Mouse (Mus musculus) limb, embryonic 11.5 days (tissue): ENCODE measurements around the gene Hapln1. TPM values are rescaled to one million over a fixed set of nuclear protein-coding genes. Genes with fewer than 3 reads are reported as not detected.

Experiments used
- ATAC-seq: fragments of 200-750 bp; cut with Nextera tagmentation; 2 replicates; pipeline ENCODE4 v1.8.0; 2017; ENCODE audit warnings: low read depth; ENCODE audit not compliant: insufficient number of reproducible peaks, low FRiP score, low TSS enrichment
- DNase-seq: peaks from one replicate; pipeline ENCODE4 v3.0.0-alpha.2; 2015; ENCODE audit warnings: low spot score
- H3K27ac ChIP-seq: fragments of 300-500 bp; sonication (generic); replicated peaks from 2 replicates; pipeline ENCODE4 v1.5.1; 2014; ENCODE audit warnings: low read depth, mild to moderate bottlenecking, low read length
- H3K27me3 ChIP-seq: fragments of 300-500 bp; sonication (generic); 2 replicates; pipeline ENCODE4 v1.6.1; 2014; ENCODE audit warnings: mild to moderate bottlenecking, low read length, mixed read lengths; ENCODE audit not compliant: control insufficient read depth, insufficient read depth
- H3K36me3 ChIP-seq: fragments of 300-500 bp; sonication (generic); 2 replicates; pipeline ENCODE4 v1.6.1; 2014; ENCODE audit warnings: mild to moderate bottlenecking, low read length, moderate library complexity, mixed read lengths; ENCODE audit not compliant: control insufficient read depth, insufficient read depth
- H3K4me1 ChIP-seq: fragments of 300-500 bp; sonication (generic); 2 replicates; pipeline ENCODE4 v1.6.1; 2014; ENCODE audit warnings: low read length, mixed read lengths; ENCODE audit not compliant: control insufficient read depth, insufficient read depth
- H3K4me2 ChIP-seq: fragments of 300-500 bp; sonication (generic); 2 replicates; pipeline ENCODE4 v1.6.1; 2014; ENCODE audit warnings: low read depth, mild to moderate bottlenecking, moderate library complexity; ENCODE audit not compliant: severe bottlenecking
- H3K4me3 ChIP-seq: fragments of 300-500 bp; sonication (generic); 2 replicates; pipeline ENCODE4 v1.5.1; 2014; ENCODE audit warnings: low read depth, low read length
- H3K9ac ChIP-seq: fragments of 300-500 bp; sonication (generic); 2 replicates; pipeline ENCODE4 v1.6.1; 2014; ENCODE audit warnings: mild to moderate bottlenecking, low read length
- H3K9me3 ChIP-seq: fragments of 300-500 bp; sonication (generic); 2 replicates; pipeline ENCODE4 v1.6.1; 2016; ENCODE audit warnings: low read length; ENCODE audit not compliant: control insufficient read depth
- WGBS: fragments of 180-500 bp; shearing (Covaris S2); extraction: QIAGEN DNeasy Blood & Tissue Kit; methylation state at CpG from one replicate; pipeline ENCODE4 v1.1.7; 2014; 5-methylcytosine and 5-hydroxymethylcytosine counted together
- polyA plus RNA-seq: library from polyadenylated mRNA; unstranded; fragments of >200 nt; fragmentation: Nextera tagmentation; extraction: Ambion mirVana; gene quantifications from 2 replicates; pipeline ENCODE4 v1.2.1, GENCODE M21; 2014

The Hapln1 gene
- polyA plus RNA-seq, 1 experiment from 2014 or later: 12.3 TPM

DNA sequence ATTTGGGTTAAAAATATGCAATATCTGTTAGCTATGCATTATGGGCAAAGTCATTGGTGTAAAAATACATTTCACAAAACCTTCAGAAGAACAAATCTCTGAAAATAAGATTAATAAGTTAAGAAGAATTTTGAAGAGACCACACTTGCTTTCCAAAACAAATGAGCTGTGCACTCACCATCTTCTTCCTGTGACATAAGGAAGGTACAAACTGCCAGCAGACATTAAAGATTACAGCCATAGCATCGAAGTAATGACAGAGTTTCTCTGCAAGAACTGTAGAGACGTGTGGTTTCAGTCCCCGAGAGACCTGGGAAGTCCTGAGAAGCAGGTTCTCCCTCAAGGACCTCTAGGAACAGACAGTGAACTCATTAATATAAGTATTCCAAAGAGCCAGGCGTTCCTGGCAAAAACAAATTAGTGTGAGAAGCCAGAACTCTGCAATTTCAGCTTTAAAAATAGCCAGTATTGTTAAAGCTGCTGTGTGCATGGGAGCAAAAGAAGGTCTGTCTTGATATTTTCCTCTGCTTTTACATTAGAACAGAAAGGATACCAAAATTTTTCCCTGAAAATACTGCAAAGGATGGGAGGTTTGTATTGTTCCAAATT lies 43.6 kb downstream of the Hapln1 start:
- Histone ChIP-seq H3K4me3 (no peak overlapping the region), H3K4me2 (no peak overlapping the region), H3K9me3 (no peaks in the 10 kb centered on the region), H3K27ac (no peak overlapping the region), H3K9ac (no peak overlapping the region), H3K36me3 (no peaks in the 10 kb centered on the region), H3K4me1 (no peaks in the 10 kb centered on the region), H3K27me3 (no peaks in the 10 kb centered on the region)
- ATAC-seq (no peak), DNase-seq (no peak)
- WGBS: 80% methylated on average over 4 of the region's 4 CpGs

- no peaks in the 10 kb centered on the region for H3K27me3 ChIP-seq
- no peak for ATAC-seq
- H3K9me3 ChIP-seq: no peaks in the 10 kb centered on the region
- H3K9ac ChIP-seq: no peak overlapping the region
- H3K4me2 ChIP-seq: no peak overlapping the region
- no peaks in the 10 kb centered on the region for H3K36me3 ChIP-seq
- 72% methylated on average over 10 of the region's 10 CpGs for WGBS
- H3K4me1 ChIP-seq: no peaks in the 10 kb centered on the region
- no peak for DNase-seq
- H3K27ac ChIP-seq: no peak overlapping the region
- H3K4me3 ChIP-seq: no peak overlapping the region
These were observed 44.4 kb downstream of the Hapln1 start for GRCm38 (mm10) chr13:89583747-89584738.

- WGBS: 66% methylated on average over 1 of the region's 1 CpGs
- Histone ChIP-seq H3K4me2 (no peak overlapping the region), H3K27ac (no peak overlapping the region), H3K9ac (no peak overlapping the region), H3K4me3 (no peak overlapping the region), H3K9me3 (no peaks in the 10 kb centered on the region), H3K36me3 (no peaks in the 10 kb centered on the region), H3K4me1 (no peaks in the 10 kb centered on the region), H3K27me3 (no peaks in the 10 kb centered on the region)
- ATAC-seq (no peak), DNase-seq (no peak)
These were observed 45.5 kb downstream of the Hapln1 start for GRCm38 (mm10) chr13:89585144-89585543.

DNA sequence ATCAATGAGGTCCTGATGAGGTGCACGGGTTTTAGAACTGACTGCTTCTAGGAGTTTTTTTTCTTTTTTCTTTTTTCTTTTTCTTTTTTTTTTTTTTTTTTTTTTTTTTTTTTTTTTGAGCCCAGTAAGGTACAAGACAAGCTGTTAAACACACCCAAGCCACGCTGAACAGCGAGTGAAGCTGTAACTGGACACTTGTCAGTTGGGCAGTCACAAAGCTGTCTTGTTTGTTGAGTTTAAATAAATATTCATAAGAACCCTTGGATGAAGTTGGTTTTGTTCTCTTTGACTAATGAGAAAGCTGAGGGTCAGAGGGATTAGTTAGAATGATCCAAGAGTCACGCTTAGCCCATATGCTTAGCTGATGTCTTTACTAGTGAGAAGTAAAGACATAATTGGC lies 55.5 kb downstream of the Hapln1 start:
- no peaks in the 10 kb centered on the region for H3K9me3 ChIP-seq
- 93% methylated on average over 4 of the region's 4 CpGs for WGBS
- H3K4me1 ChIP-seq: no peaks in the 10 kb centered on the region
- H3K4me2 ChIP-seq: no peak overlapping the region
- no peak overlapping the region for H3K27ac ChIP-seq
- H3K27me3 ChIP-seq: no peaks in the 10 kb centered on the region
- DNase-seq (no peak), ATAC-seq (no peak)
- H3K9ac ChIP-seq: no peak overlapping the region
- H3K36me3 ChIP-seq: no peaks in the 10 kb centered on the region
- H3K4me3 ChIP-seq: no peak overlapping the region

GRCm38 (mm10) chr13:89597354-89597753 lies 57.8 kb downstream of the Hapln1 start:
- no peak overlapping the region for H3K27ac ChIP-seq
- no peaks in the 10 kb centered on the region for H3K9me3 ChIP-seq
- no peak for ATAC-seq
- H3K36me3 ChIP-seq: no peaks in the 10 kb centered on the region
- H3K4me1 ChIP-seq: no peaks in the 10 kb centered on the region
- DNase-seq: no peak
- no peaks in the 10 kb centered on the region for H3K27me3 ChIP-seq
- H3K4me3 ChIP-seq: no peak overlapping the region
- no peak overlapping the region for H3K4me2 ChIP-seq
- H3K9ac ChIP-seq: no peak overlapping the region

DNA sequence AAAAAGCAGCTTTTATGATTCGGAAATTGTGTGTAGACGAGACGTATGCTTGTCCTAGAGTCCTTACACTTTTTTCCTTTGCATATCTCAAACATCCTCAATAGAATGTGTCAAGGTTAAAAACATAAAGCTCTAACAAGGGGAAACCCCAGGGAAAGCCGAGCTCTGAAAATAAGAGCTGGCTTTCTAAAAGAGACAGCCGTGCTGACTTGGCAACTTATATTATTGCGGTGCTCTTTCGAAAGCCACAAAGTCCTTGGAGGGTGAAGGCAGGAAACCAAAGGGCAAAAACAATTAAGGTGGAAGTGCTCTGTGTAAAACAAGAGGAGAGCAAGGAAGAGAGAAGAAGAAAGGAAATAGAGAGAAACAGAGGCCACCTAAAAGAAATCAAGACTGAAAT lies 60.9 kb downstream of the Hapln1 start:
- DNase-seq (no peak), ATAC-seq (no peak)
- WGBS: 80% methylated on average over 7 of the region's 7 CpGs
- Histone ChIP-seq H3K9me3 (no peaks in the 10 kb centered on the region), H3K9ac (no peak overlapping the region), H3K27me3 (no peaks in the 10 kb centered on the region), H3K4me2 (no peak overlapping the region), H3K4me3 (no peak overlapping the region), H3K4me1 (no peaks in the 10 kb centered on the region), H3K36me3 (no peaks in the 10 kb centered on the region), H3K27ac (no peak overlapping the region)

DNA sequence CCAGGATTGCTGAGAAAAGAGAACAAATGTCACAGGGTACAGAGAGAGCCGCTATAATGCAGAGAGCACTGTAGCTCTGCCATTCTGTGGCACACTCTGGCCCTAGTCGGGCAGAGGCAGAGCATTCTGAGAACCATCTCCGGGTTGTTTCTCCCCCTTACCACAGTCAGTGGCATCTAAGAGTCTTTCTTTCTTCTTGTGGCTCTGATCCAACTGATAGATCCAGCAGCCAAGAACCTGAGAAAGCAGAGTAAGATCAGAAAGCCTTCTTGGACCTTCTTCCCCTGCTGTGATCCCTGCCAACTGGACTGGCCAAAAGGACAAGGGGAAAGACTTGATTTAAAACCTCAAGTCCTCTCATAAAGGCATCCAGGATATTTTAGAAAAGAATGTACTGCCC lies 63.7 kb downstream of the Hapln1 start:
- DNase-seq: no peak
- ATAC-seq: no peak
- Histone ChIP-seq H3K9ac (no peak overlapping the region), H3K4me3 (no peak overlapping the region), H3K27me3 (no peaks in the 10 kb centered on the region), H3K4me2 (no peak overlapping the region), H3K27ac (no peak overlapping the region), H3K4me1 (no peaks in the 10 kb centered on the region), H3K36me3 (no peaks in the 10 kb centered on the region), H3K9me3 (no peaks in the 10 kb centered on the region)
- 91% methylated on average over 3 of the region's 3 CpGs for WGBS

DNA sequence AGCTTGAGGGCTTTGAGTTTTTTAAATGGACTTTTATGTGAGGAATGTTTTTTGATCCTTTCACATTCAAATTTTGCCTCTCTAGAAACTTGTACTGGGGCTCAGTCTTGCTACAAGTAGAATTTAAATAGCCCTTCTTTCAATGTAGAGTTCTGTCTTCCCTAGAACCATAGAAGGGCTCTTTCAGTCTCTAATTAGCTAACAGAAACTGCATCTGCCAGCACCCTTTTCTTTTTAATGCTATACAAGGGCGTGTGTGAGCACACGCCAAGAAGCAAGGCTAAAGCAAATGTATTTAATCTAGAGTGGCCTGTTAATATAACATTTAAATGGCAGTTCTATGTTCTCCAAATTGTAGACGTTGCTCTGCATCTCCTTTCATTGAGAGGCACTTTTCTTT lies 67.8 kb downstream of the Hapln1 start:
- no peak overlapping the region for H3K4me2 ChIP-seq
- no peak overlapping the region for H3K4me3 ChIP-seq
- DNase-seq: no peak
- H3K9ac ChIP-seq: no peak overlapping the region
- H3K4me1 ChIP-seq: no peaks in the 10 kb centered on the region
- no peaks in the 10 kb centered on the region for H3K9me3 ChIP-seq
- 80% methylated on average over 3 of the region's 3 CpGs for WGBS
- no peaks in the 10 kb centered on the region for H3K36me3 ChIP-seq
- no peak for ATAC-seq
- H3K27ac ChIP-seq: no peak overlapping the region
- no peaks in the 10 kb centered on the region for H3K27me3 ChIP-seq
